Mouse (Mus musculus): Measurements from ENCODE around the gene Ssr2. TPM values are rescaled to one million over a fixed set of nuclear protein-coding genes. Genes with fewer than 3 reads are reported as not detected.

Gene Ssr2
- polyA plus RNA-seq, 1 experiment from 2014 or later: 271 TPM

- TF ChIP-seq EP300 (optimal IDR thresholded peaks at IDR 0.05) (no peak), CTCF (IDR thresholded peaks at IDR 0.05; ENCODE audit: low read depth) (no peak)
- Histone ChIP-seq H3K36me3 (ENCODE audit: control insufficient read depth, insufficient read depth, low read length) (peaks cover 4% of the 10 kb centered on the region; the same call in 1 of the 2 replicates), H3K9me3 (ENCODE audit: control insufficient read depth, low read length) (no peaks in the 10 kb centered on the region), H3K4me1 (replicated peaks; ENCODE audit: control insufficient read depth, insufficient read depth) (peaks cover 11% of the 10 kb centered on the region; the same call in 1 of the 2 replicates), H3K9ac (ENCODE audit: low read length) (peak overlapping the region; percentile 31; the same call in 1 of the 2 replicates), H3K27me3 (ENCODE audit: control insufficient read depth, insufficient read depth, low read length) (no peaks in the 10 kb centered on the region), H3K27ac (replicated peaks) (no peak overlapping the region), H3K4me3 (ENCODE audit: low read depth, low read length) (no peak overlapping the region), H3K4me2 (replicated peaks; ENCODE audit: low read depth) (no peak overlapping the region)
- WGBS: 38% methylated on average over 3 of the region's 3 CpGs
- ATAC-seq (ENCODE audit: low FRiP score, low TSS enrichment): no peak
- no peak for DNase-seq (ENCODE audit: low spot score)
These were observed 36.3 kb upstream of the Ssr2 start for GRCm38 (mm10) chr3:88539397-88539796.

DNA sequence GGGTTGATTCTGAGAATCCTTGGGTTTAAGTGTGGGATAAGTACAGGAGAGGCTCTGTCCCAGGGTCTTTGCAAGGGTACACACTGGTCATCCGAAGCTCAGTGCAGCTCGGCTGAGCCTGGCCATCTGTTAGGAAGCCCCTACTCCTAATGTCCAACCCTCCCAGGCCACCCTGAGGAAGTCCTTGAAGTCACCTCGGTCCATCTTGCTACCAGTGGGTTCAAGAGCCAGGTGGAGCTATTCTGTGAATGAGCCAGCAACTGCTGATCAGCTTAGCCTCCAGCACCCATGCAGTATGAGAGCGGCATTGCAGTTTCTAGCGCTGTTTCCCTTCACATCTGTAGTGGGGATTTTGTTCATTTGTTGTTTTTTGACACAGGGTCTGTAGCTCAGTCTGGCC lies 35.6 kb upstream of the Ssr2 start:
- no peak overlapping the region for H3K4me3 ChIP-seq (ENCODE audit: low read depth, low read length)
- no peak overlapping the region for H3K9ac ChIP-seq (ENCODE audit: low read length)
- TF ChIP-seq EP300 (optimal IDR thresholded peaks at IDR 0.05): no peak
- TF ChIP-seq CTCF (IDR thresholded peaks at IDR 0.05; ENCODE audit: low read depth): peak; percentile 10; the same call in 1 of the 2 replicates
- 70% methylated on average over 5 of the region's 5 CpGs for WGBS
- no peaks in the 10 kb centered on the region for H3K9me3 ChIP-seq (ENCODE audit: control insufficient read depth, low read length)
- H3K27ac ChIP-seq (replicated peaks): no peak overlapping the region
- ATAC-seq (ENCODE audit: low FRiP score, low TSS enrichment) (no peak), DNase-seq (ENCODE audit: low spot score) (no peak)
- no peak overlapping the region for H3K4me2 ChIP-seq (replicated peaks; ENCODE audit: low read depth)
- peaks cover 11% of the 10 kb centered on the region; the same call in 1 of the 2 replicates for H3K4me1 ChIP-seq (replicated peaks; ENCODE audit: control insufficient read depth, insufficient read depth)
- peaks cover 4% of the 10 kb centered on the region; the same call in 1 of the 2 replicates for H3K36me3 ChIP-seq (ENCODE audit: control insufficient read depth, insufficient read depth, low read length)
- no peaks in the 10 kb centered on the region for H3K27me3 ChIP-seq (ENCODE audit: control insufficient read depth, insufficient read depth, low read length)

DNA sequence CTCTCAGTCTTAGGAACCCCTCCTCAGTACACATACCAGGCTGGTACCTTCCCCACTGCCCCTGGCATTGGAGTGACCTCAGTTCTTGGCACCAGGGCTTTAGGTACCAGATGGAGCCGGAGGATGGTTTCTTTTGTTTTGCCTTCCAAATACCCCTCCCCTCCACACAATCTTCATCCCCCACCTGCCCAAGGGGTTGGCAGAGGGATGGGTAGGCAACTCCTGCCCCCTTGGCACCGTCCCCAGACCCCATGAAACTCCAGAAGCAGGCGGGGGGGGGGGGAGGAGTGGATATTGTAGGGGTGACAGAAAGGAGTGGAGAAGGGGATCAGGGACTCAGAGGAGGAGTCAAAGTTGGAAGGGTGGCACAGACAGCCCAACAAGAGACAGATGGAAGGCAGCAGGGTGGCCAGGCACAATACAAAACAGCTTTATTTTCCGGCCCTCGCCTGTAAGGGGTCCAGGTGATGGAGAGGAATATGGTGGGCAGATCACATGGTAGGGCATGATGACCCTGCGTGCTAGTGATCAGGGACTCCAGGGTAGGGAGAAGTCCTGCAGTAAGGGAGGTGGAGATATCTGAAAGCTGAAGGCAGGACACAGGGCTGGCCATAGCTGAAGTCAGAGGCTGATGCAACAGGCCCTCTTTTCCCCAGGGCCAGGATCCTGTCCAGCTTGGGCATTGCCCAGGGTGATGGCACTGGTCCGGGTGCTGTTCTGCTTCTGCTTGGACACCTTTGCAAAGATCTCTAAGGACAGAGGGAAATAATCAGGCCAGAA lies 33.9 kb upstream of the Ssr2 start:
- 68% methylated on average over 6 of the region's 7 CpGs for WGBS
- no peak overlapping the region for H3K4me2 ChIP-seq (replicated peaks; ENCODE audit: low read depth)
- no peaks in the 10 kb centered on the region for H3K9me3 ChIP-seq (ENCODE audit: control insufficient read depth, low read length)
- ATAC-seq (ENCODE audit: low FRiP score, low TSS enrichment) (no peak), DNase-seq (ENCODE audit: low spot score) (no peak)
- no peak overlapping the region for H3K4me3 ChIP-seq (ENCODE audit: low read depth, low read length)
- TF ChIP-seq CTCF (IDR thresholded peaks at IDR 0.05; ENCODE audit: low read depth) (no peak), EP300 (optimal IDR thresholded peaks at IDR 0.05) (no peak)
- H3K27me3 ChIP-seq (ENCODE audit: control insufficient read depth, insufficient read depth, low read length): no peaks in the 10 kb centered on the region
- H3K36me3 ChIP-seq (ENCODE audit: control insufficient read depth, insufficient read depth, low read length): peaks cover 4% of the 10 kb centered on the region; the same call in 1 of the 2 replicates
- H3K4me1 ChIP-seq (replicated peaks; ENCODE audit: control insufficient read depth, insufficient read depth): peaks cover 4% of the 10 kb centered on the region; the same call in 1 of the 2 replicates
- H3K9ac ChIP-seq (ENCODE audit: low read length): no peak overlapping the region
- 0 out of 2 replicates have a peak overlapping the region, but pooled peaks have one; percentile 40 for H3K27ac ChIP-seq (replicated peaks)

- no peak for ATAC-seq (ENCODE audit: low FRiP score, low TSS enrichment)
- Histone ChIP-seq H3K36me3 (ENCODE audit: control insufficient read depth, insufficient read depth, low read length) (peaks cover 4% of the 10 kb centered on the region; the same call in 1 of the 2 replicates), H3K4me2 (replicated peaks; ENCODE audit: low read depth) (no peak overlapping the region), H3K9ac (ENCODE audit: low read length) (no peak overlapping the region), H3K9me3 (ENCODE audit: control insufficient read depth, low read length) (no peaks in the 10 kb centered on the region), H3K4me1 (replicated peaks; ENCODE audit: control insufficient read depth, insufficient read depth) (no peaks in the 10 kb centered on the region), H3K27ac (replicated peaks) (no peak overlapping the region; the same call in 1 of the 2 replicates), H3K4me3 (ENCODE audit: low read depth, low read length) (no peak overlapping the region), H3K27me3 (ENCODE audit: control insufficient read depth, insufficient read depth, low read length) (no peaks in the 10 kb centered on the region)
- TF ChIP-seq EP300 (optimal IDR thresholded peaks at IDR 0.05): no peak
- DNase-seq (ENCODE audit: low spot score): no peak
- 42% methylated on average over 4 of the region's 4 CpGs for WGBS
These were observed 33.2 kb upstream of the Ssr2 start for GRCm38 (mm10) chr3:88542486-88542885.

DNA sequence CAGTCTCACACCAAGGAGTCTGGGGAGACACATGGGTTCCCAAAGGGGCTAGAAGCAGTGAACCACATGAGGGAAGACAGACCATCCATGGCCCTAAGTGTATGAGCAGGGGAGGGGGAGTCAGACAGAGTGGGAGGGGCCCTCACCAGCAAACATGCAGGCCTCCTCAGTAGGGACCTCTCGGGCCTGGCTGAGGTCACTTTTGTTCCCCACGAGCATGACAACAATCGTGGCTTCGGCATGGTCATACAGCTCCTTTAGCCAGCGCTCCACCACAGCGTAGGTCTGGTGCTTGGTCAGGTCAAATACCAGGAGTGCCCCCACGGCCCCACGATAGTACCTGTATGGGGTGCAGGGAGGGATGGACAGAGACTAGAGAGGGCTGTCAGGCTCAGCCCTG lies 32.5 kb upstream of the Ssr2 start:
- H3K9ac ChIP-seq (ENCODE audit: low read length): 0 out of 2 replicates have a peak overlapping the region, but pooled peaks have one; percentile 13

More for the DNA sequence above, 32.5 kb upstream of the Ssr2 start:
- Histone ChIP-seq H3K4me2 (replicated peaks; ENCODE audit: low read depth) (no peak overlapping the region), H3K4me3 (ENCODE audit: low read depth, low read length) (no peak overlapping the region), H3K36me3 (ENCODE audit: control insufficient read depth, insufficient read depth, low read length) (peaks cover 2% of the 10 kb centered on the region; the same call in 1 of the 2 replicates), H3K27me3 (ENCODE audit: control insufficient read depth, insufficient read depth, low read length) (no peaks in the 10 kb centered on the region), H3K27ac (replicated peaks) (no peak overlapping the region), H3K9me3 (ENCODE audit: control insufficient read depth, low read length) (no peaks in the 10 kb centered on the region), H3K4me1 (replicated peaks; ENCODE audit: control insufficient read depth, insufficient read depth) (no peaks in the 10 kb centered on the region)
- WGBS: 80% methylated on average over 8 of the region's 8 CpGs
- TF ChIP-seq CTCF (IDR thresholded peaks at IDR 0.05; ENCODE audit: low read depth): no peak
- TF ChIP-seq EP300 (optimal IDR thresholded peaks at IDR 0.05): no peak
- no peak for DNase-seq (ENCODE audit: low spot score)
- no peak for ATAC-seq (ENCODE audit: low FRiP score, low TSS enrichment)

Measured in stomach, postnatal 0 days (tissue).